Mouse (Mus musculus) liver, adult 2 months (tissue): Measurements from ENCODE around the gene Gm10401.

ENCODE experiments used
- CTCF ChIP-seq: fragments of 200-500 bp; IDR thresholded peaks from 2 replicates; pipeline ENCODE4 v1.5.1; 2011; ENCODE audit warnings: low read depth, low read length, control low read depth
- POLR2A ChIP-seq: fragments of 200-500 bp; IDR thresholded peaks from 2 replicates; pipeline ENCODE4 v1.6.1; 2011; ENCODE audit warnings: low read length, control low read depth; ENCODE audit not compliant: insufficient read depth; ENCODE audit errors: extremely low read depth

DNA sequence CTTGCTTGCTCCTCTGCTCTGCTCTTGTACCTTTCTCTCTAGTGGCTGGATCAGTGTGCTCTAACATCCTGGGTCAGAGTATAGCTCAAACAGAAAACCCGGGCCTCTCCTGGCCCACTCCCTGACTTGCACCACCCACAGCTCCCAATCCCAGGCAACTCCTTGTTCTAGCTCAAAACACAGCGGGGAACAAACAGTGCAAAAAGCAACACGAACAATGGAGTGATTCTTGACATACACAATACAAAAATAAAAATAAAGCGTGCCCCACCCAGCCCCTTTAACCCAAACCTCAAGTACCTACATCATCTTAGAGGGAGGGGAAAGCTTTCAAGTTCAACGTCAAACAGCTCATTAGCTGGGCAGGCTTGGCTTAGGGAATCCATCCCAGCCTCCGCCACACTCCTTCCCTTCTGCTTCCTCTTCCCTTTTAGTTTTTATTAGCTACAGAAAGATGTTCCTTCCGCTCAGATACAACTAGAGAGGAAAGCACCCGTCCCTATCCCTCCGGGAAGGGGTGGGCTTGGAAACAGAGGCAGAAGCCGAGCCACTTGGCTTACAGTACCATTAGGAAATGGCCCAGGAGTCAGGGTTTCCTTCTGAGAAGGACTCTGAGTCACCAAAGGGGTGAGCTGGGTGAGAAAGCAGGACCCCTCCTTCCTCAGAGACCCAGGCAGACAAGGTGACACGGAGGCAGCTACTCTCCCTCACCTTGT, 47.3 kb upstream of the Gm10401 start:
- TF ChIP-seq POLR2A: no peak
- TF ChIP-seq CTCF: no peak
